Mouse (Mus musculus) spleen, postnatal 10 days (tissue): ENCODE data around the gene Kif6.

Experiments
- DNase-seq, 2 experiments: peaks; one replicate each; pipeline ENCODE4 v3.0.0; 2021 to 2022; ENCODE audit warnings: low spot score in 2 of 2

The Kif6 gene

GRCm38 (mm10) chr17:49737217-49737774 lies 122.4 kb downstream of the Kif6 start:
- no peak for DNase-seq

GRCm38 (mm10) chr17:49738351-49738750 lies 123.4 kb downstream of the Kif6 start:
- no peak for DNase-seq

GRCm38 (mm10) chr17:49739896-49740679 lies 125.2 kb downstream of the Kif6 start:
- no peak for DNase-seq

DNA sequence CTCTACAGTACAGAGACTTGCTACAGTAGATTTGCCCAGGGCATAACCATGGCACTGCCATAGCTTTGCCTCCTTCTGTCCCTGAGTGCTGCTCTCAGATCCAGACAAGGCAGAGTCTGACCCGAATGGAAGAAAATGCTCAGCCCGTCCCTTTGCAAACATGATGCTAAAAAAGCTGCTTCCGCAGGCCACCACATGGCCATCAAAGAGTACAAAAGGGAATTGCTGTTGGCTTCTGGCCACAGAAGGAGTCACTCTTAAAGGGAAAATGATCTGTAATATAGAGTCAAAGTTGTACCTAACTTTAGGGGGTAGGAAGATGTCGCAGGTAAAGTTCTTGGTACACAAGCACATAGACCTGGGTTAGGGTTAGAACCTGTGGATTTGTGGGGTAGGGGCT lies 126.2 kb downstream of the Kif6 start:
- DNase-seq: no peak

- DNase-seq: no peak
Measured at GRCm38 (mm10) chr17:49741927-49742326, 127.0 kb downstream of the Kif6 start.

DNA sequence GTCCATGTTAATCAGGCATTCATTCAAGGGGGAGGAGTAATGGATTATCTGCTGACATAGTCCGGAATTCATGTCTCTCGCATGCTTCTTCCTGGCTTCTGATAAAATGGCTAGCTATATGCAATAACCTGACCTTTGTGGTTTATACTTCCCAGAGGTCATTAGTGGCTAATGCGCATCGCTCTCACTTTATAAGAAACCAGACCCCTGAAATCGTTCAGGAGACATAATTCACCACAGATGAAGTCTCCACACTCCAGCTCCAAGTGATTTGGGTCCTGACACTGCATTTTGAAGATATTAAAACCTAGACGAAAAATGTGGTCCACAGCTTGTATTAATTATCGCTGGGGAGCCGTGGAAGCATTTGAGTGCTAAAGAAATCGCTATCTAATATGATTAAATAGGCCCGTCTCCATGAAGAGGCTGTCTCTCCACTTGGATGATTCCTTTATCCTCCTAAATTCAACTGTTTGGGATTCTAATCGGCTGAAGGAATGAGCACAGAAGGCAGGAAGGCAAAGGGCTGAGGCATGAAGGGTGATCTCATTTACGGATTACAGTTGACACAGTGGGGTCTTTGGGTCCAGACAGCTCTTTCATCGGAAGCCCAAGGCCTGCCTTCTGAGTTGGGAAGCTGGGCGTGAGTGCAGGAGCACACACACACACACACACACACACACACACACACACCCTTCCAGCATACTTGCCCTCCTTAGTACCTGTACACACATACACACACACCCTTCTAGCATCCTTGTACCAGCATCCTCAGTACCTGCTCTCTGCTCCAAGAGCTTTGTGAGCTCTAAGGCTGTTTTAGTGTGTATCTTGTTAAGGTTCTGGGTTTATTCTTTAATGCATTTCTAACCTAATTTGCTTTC lies 128.9 kb downstream of the Kif6 start:
- DNase-seq: no peak

DNA sequence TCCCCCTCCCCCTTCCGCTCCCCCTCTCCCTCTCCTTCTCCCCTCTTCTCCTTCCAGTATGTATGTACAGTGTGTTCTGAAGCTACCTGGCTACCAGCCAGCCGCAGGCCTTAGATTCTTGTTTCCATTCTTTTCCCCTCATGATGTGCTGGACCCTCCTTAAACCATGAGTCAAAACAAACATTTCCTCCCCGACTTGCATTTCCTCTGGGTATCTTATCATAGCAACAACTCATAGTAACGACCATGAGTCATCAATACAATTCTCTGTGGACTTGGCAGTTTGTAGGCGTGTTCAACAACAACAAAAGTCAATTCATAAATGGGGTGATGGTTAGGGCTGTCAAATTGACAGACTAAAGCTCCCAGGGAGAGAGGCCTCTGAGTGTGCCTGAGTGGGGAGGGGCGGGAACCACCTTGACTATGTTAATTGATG lies 136.0 kb downstream of the Kif6 start:
- no peak for DNase-seq

- DNase-seq: no peak
Measured at GRCm38 (mm10) chr17:49753874-49754273, 138.9 kb downstream of the Kif6 start.

DNA sequence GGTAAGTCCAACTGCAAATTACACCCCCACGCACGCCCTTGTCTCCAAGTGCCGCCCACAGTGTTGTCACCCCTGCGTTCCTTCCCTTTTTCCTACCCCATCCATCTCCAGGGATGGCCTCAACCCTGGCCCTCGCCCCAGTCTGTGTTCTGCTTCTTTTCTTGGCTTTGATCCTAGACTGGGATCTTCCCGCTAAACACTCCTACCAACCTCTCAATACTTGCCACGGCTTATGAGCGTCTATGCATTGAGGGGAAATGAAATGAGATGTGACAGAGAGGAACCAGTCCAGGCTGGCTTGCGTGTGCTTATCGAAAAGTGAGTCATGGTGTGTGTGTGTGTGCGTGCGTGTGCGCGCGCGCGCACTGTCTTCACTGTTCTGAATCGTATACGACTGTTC lies 141.9 kb downstream of the Kif6 start:
- no peak for DNase-seq

GRCm38 (mm10) chr17:49759047-49759446 lies 144.1 kb downstream of the Kif6 start:
- DNase-seq: no peak

GRCm38 (mm10) chr17:49761260-49761659 lies 146.3 kb downstream of the Kif6 start:
- no peak for DNase-seq

DNA sequence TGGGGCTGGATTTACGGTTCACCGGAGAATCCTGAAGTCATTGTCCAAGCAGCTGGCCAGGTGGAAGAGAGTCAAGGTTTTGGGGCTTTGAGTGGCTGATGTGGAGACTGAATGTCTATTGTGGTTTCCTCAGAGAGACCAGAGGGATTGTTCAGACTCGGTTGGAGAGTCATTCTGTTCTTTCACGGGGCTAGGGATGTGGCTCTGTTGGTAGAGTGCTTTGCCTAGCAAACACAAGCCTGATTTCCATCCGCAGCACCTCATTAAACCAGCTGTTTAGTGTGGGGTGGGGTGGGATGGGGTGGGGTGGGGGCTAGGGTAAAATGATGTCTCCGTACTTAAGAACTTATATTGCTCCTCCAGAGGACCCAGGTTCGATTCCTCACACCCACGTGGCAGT lies 146.9 kb downstream of the Kif6 start:
- no peak for DNase-seq

DNA sequence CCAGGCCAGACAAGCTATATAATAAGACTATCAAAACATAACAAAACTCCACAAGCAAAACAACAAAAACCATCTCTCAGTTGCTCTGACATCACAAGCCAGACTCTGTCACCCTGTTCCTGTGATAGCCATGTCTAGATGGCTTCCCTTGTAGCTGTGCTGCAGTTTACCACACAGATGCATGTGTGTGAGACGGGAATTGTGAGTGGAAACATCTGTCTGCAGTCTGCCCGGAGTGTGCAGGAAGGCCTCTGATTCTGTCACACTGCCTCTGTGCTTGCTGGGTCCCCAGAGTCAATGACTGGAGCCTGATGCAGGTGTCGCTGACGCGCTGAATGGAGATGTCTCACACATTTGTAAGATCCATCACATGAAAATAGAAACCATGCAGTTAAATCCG lies 150.0 kb downstream of the Kif6 start:
- DNase-seq: no peak

GRCm38 (mm10) chr17:49767717-49768370 lies 152.9 kb downstream of the Kif6 start:
- no peak for DNase-seq

DNA sequence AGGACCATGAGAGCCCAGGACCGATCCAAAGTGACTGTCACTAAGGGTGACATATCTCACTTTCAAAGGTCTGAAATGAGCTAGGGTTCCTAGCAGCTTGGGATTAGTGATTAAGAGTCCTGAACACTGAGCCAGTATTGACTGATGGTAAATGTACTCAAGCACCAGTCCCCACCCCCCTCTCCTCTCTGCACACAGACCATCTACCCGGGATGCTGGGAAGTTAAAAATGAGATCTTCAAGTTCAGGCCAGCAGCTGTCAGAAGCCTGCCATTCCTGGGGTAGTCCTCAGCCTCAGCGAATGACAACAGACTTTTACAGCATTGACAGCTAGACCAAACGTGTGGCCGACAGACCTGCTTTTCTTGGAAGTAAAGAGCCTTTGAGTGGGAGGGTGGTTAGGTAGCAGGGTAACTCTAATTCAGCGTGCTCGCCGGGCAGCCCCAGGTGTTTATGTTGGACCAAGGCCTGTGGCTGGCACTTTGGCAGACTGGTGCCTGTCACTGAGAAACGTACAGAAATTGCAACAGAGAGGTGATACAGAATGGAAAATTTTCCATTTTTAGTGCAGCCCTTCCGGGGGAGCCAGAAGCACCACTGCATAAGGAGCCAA lies 156.9 kb downstream of the Kif6 start:
- no peak for DNase-seq

DNA sequence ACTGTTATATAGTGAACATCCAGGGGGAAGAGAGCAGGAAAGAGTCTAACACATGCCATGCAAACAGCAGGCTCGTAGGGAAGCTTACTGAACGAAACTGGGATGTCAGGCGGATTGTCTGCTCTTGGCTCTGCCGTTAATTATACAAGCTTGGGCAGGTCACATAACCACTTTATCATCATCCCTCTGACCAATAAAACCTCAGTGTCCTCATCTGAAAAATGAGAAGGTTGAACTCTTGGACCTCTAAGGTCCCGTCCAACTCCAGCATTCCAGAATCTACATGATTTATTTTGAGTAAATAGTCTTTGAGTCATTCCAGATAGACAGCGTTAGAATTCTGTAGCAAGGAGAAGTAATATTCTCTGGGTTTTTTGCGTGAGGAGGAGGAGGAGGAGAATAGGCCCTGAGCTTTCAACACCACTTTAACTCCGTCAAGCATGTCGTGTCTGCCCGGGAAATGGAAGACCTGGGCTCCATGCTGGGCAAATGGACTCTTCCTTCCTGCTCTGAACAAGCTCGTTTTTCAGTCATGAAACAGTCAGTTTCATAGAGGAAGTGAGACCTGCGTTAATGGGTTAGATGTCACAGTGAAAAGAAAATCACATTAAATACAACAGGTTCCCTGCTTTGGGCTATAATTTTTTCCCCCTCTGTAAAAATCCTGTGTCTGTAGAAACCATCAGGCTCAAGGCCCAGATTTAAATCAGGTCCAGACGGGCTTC lies 162.3 kb downstream of the Kif6 start:
- no peak for DNase-seq

GRCm38 (mm10) chr17:49779066-49779465 lies 164.1 kb downstream of the Kif6 start:
- no peak for DNase-seq

DNA sequence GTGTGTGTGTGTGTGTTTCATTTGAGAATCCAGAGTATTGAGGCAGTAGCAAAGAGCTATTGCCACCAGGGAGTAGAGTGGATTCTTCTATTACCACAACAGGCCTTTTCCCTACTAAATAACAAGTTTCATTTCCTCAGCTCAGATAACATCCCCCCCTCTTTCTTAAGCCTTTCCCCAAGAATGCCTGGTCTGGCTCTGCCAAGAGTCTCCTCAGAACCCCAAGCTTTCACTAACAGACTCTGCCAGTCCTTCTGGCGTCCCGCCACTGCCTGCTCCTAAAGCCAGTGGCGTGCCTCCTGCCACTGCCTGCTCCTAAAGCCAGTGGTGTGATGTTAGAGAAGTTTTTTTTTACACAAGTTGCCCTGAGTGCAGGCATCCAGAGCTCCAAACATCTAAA lies 164.6 kb downstream of the Kif6 start:
- no peak for DNase-seq

DNA sequence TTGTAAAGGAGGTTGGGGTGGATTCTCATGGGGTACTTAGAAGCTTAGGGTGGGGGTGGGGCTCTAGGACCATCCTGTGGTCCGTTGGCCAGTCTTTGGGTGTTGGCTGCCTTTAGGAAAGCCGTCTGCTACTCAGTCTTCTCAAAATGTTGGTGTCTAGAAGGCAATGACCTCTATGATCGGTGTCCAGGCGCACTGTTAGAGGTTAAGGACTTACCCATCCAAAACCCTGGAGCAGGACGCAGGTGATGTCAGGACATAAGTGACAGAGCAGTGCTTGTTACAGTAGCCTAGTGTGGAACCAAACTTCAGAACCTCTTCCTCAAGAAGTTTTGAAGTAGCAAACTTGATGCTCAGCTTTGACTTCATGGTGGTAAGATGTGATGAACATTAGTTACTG lies 170.9 kb downstream of the Kif6 start:
- DNase-seq: no peak

GRCm38 (mm10) chr17:49787351-49787750 lies 172.4 kb downstream of the Kif6 start:
- no peak for DNase-seq
